Mouse (Mus musculus) neutrophil, adult 5-6 weeks (primary cell): Measurements from ENCODE around the gene Gm29866. TPM values are rescaled to one million over a fixed set of nuclear protein-coding genes. Genes with fewer than 3 reads are reported as not detected.
"Not testable (repeated sequence)": the region's sequence is repeated elsewhere in the genome, so short reads cannot be mapped to it uniquely, and the experiment has no call there.

Experiments used
- ATAC-seq: fragments of 151-379, 151-347 bp; 2 replicates; pipeline ENCODE4 v1.8.0; 2017; ENCODE audit warnings: mild to moderate bottlenecking, moderate TSS enrichment; ENCODE audit not compliant: insufficient number of reproducible peaks, poor library complexity, low FRiP score, severe bottlenecking; ENCODE audit errors: extremely low read depth
- total RNA-seq: library from RNA; stranded (forward); fragments of 200-1000 nt; gene quantifications from 2 replicates; pipeline ENCODE4 v1.2.3, GENCODE M21; 2017

Gm29866 gene
- total RNA-seq, result not detected in 2 replicates

DNA sequence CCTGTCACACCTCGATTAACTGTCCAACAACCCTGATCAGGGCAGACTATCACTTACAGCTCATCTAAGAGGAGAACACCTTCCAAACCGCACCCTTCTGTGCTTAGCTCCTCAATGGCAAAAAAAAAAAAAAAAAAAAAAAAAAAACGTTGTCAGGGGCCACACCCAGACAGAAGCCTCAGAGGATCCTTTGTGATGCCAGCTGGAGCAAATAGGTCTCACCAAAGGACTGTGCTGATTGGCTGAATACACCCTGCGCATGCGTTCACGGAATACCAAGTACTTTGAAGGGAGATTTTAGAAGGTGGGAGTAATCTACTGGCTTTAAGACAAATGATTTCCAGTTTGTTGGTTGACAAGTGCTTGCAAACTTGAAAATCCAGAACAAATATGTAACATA is at the start of gene Gm29866:
TSS of gene Gm29866 (minus strand) at position 101 of the 400 bp plus-strand sequence.
- ATAC-seq, result not testable (repeated sequence)

Other genes starting within 250 kb of the Gm29866 start
- not detected in 2 replicates for gene Gm20909, start 170.9 kb upstream of the Gm29866 start, total RNA-seq
- gene Gm20865, start 247.9 kb upstream of the Gm29866 start, total RNA-seq, result not detected in 2 replicates